Mouse (Mus musculus) erythroblast, embryonic 14.5 days (primary cell): ENCODE measurements around the gene Pgls. TPM values are rescaled to one million over a fixed set of nuclear protein-coding genes. Genes with fewer than 3 reads are reported as not detected.

ENCODE experiments used
- H3K27me3 ChIP-seq: 2 replicates; pipeline ENCODE4 v1.6.1; 2012; ENCODE audit warnings: inconsistent platforms; ENCODE audit not compliant: control insufficient read depth
- H3K36me3 ChIP-seq: 2 replicates; pipeline ENCODE4 v1.6.1; 2012; ENCODE audit warnings: mild to moderate bottlenecking, inconsistent platforms; ENCODE audit not compliant: control insufficient read depth
- H3K4me1 ChIP-seq: 2 replicates; pipeline ENCODE4 v1.6.1; 2012; ENCODE audit warnings: inconsistent platforms; ENCODE audit not compliant: control insufficient read depth
- H3K4me3 ChIP-seq: replicated peaks from 2 replicates; pipeline ENCODE3; 2012; ENCODE audit warnings: moderate library complexity, mild to moderate bottlenecking, inconsistent platforms
- H3K9me3 ChIP-seq: 2 replicates; pipeline ENCODE4 v1.6.1; 2012; ENCODE audit warnings: low read length, inconsistent platforms, mixed read lengths; ENCODE audit not compliant: control insufficient read depth
- GATA1 ChIP-seq: IDR thresholded peaks from 2 replicates; pipeline ENCODE4 v1.6.1; 2012; ENCODE audit warnings: low read length, inconsistent platforms, mixed read lengths
- TAL1 ChIP-seq: IDR thresholded peaks from 3 replicates; pipeline ENCODE4 v1.6.1; 2012; ENCODE audit warnings: low read length, inconsistent platforms, mixed read lengths
- polyA plus RNA-seq: library from polyadenylated mRNA; stranded (reverse); fragments of >175 nt; gene quantifications from 2 replicates; pipeline ENCODE4 v1.2.3, GENCODE M21; 2012

The Pgls gene
- polyA plus RNA-seq, 1 experiment = 12.5 TPM

DNA sequence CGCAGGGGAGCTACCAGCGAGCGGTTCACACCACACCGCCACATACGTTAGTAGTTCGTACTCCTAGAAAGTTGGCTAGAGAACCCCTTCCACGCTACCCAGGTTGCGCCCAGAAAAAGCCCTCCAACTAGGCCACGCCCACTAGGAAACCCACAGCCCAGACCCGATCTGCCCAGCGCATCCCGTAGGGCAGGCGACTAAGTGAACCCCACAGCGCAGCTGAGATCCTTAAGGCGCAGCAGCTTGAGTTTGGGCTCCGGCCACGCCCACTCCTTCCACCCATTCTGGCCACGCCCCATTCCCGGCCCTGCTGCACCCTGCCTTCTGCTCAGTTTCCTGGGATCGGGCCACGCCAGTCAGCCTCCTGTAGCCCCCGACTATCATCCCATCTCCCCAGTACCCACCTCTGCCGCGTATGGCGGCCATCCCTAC lies 37.8 kb downstream of the Pgls start:
- Histone ChIP-seq H3K9me3 (peaks cover 8% of the 10 kb centered on the region), H3K4me1 (peaks cover 44% of the 10 kb centered on the region)

DNA sequence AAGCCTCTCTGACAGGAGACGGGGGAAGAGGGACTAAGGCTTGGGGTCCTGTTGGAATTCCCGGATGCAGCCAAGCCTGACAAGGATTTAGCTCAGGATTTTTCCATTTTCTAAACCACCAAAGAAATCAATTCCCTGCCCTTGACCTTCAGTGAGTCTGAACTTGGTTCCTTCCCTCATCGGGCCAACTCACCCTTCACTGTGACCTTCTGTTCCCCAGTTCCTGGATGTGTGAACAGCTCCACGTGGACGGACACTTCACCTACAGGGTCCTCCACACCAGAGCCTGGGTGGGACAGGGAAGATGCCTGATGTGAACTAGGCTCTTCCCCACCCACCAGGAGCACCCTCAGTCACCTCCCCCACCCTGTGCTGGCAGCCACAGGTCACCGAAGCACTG lies 38.8 kb downstream of the Pgls start:
- no peak for TF ChIP-seq GATA1
- TF ChIP-seq TAL1 = no peak
- H3K4me3 ChIP-seq = no peak overlapping the region
- peaks cover 5% of the 10 kb centered on the region for H3K36me3 ChIP-seq
- H3K27me3 ChIP-seq = peaks cover 72% of the 10 kb centered on the region
- H3K9me3 ChIP-seq = peaks cover 8% of the 10 kb centered on the region
- H3K4me1 ChIP-seq = peaks cover 44% of the 10 kb centered on the region

More for the DNA sequence above, 37.8 kb downstream of the Pgls start:
- Histone ChIP-seq H3K27me3 (peaks cover 62% of the 10 kb centered on the region), H3K36me3 (peaks cover 13% of the 10 kb centered on the region), H3K4me3 (peak overlapping the region; percentile 62)
- TF ChIP-seq TAL1 (no peak), GATA1 (no peak)

DNA sequence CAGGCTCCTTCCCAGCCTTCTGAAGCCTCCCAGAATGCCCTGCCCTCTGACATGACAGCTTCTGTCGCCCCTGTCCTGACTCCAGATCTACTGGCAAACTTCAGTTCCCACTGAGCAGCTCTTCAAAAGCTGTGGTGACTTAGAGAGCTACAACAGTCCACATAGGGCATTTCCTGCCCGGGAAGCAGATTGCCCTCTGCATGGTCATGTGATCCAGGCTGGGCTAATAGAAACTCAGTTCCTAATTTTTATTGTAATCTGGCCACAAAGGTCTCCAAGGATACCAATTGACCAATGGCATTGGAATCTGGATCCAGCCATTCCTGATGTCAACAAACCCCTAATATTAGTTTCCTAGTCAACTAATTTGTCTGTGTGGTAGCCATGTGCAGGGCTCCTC lies 39.9 kb downstream of the Pgls start:
- Histone ChIP-seq H3K4me3 (no peak overlapping the region), H3K4me1 (peaks cover 44% of the 10 kb centered on the region), H3K9me3 (peaks cover 8% of the 10 kb centered on the region), H3K36me3 (no peaks in the 10 kb centered on the region), H3K27me3 (peaks cover 80% of the 10 kb centered on the region)
- no peak for TF ChIP-seq TAL1
- TF ChIP-seq GATA1 = no peak

DNA sequence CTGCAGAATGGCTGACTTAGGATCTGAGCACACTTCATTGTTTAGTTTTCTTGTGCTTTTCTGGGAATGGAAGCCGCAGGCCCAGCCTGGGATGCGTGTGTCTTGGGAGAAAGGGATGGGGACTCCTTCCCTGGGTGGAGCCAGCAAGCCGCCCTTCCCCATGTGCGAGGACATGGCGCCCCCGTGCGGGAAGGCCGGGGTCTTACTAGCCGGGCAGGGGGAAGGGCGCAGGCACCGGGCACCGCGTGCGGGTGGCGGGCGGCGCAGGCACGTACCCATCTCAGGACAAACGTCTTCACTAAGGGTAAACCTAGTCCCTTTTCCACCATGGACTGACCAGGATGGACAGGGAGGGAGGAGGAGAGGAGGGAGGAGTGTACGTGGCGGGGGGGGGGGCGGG lies 41.2 kb downstream of the Pgls start:
- no peak overlapping the region for H3K4me3 ChIP-seq
- H3K27me3 ChIP-seq = peaks cover 81% of the 10 kb centered on the region
- H3K36me3 ChIP-seq = no peaks in the 10 kb centered on the region
- peaks cover 8% of the 10 kb centered on the region for H3K9me3 ChIP-seq
- TF ChIP-seq TAL1 = no peak
- TF ChIP-seq GATA1 = no peak
- H3K4me1 ChIP-seq = peaks cover 42% of the 10 kb centered on the region

DNA sequence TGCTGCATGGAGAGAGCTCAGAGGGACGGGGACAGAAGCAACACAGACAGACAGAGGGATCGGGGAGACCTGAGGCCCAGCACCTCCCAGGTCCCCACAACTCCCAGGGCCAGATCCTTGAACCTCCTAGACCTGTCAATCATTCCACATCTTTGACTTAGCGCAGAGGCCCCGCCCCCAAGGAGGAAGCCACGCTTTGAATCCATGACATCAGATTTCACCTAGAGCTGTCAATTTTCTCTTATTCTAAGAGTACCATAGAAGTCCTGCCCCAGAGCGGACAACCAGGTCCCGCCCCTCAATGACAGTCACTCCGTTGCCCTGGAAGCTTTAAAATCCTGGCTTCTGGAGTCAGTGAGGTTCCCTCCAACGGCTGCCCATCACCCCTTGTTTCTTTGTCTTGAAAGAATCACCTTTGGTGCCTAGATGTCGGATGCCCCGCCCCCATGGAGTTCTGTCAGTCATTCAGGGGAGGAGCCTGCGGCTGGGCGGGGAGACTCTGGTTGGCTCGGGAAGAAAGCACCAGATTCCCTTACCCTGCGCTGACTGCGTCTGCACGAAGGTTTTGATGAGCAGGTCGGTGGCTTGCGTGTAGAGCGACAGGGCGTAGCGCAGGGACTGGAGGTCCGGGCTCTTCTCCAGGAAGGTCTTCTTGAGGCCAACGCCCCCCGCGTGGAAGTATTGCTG lies 42.1 kb downstream of the Pgls start:
- peaks cover 37% of the 10 kb centered on the region for H3K4me1 ChIP-seq
- H3K4me3 ChIP-seq = no peak overlapping the region
- no peaks in the 10 kb centered on the region for H3K36me3 ChIP-seq
- peaks cover 8% of the 10 kb centered on the region for H3K9me3 ChIP-seq
- TF ChIP-seq GATA1 = no peak
- TF ChIP-seq TAL1 = no peak
- peaks cover 73% of the 10 kb centered on the region for H3K27me3 ChIP-seq

DNA sequence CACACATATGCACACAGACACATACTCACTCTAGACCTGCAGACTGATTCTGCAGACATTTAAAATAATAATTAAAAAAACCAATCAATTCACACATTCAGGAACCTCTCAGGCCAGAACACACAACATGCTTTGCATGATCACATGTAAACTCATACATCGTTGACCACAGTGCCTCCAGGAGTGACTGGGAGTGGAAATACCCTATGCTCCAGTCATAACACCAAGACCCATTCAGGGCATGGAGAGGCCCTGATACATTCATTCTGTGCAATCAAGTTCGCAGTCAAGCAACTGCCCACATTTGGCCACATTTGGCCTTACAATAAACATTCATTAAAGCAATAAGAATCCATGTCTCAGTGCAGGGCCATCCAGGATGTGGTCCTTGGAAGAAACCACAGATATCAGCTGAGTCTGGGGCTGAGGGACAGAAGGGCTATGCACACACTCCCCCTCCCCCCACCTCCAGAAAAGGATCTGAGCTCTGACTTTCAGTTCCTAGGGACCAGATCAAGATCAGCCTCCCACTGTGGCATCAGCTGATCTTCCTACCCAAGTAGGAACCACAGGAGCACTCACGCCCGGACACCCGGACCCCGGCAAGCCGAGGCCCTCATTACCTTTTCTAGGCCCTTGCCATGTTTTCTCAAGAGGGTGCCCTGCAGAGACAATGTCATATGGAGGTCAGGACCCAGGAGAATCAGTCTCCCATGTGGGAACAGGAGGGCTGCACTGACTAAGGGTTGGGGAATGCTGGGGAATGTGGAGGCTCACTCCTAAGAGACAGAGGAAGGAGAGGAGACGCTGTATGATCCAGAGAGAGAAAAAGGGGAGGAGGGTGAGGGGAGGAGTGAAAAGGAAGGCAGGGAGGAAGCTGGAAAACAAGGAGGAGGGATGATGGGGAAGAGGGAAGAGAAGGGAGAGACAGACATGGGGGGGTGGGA lies 45.4 kb downstream of the Pgls start:
- Histone ChIP-seq H3K4me1 (peaks cover 26% of the 10 kb centered on the region), H3K9me3 (no peaks in the 10 kb centered on the region; the same call in 1 of the 2 replicates), H3K36me3 (no peaks in the 10 kb centered on the region), H3K27me3 (peaks cover 45% of the 10 kb centered on the region), H3K4me3 (no peak overlapping the region)
- TF ChIP-seq TAL1 (no peak), GATA1 (no peak)

DNA sequence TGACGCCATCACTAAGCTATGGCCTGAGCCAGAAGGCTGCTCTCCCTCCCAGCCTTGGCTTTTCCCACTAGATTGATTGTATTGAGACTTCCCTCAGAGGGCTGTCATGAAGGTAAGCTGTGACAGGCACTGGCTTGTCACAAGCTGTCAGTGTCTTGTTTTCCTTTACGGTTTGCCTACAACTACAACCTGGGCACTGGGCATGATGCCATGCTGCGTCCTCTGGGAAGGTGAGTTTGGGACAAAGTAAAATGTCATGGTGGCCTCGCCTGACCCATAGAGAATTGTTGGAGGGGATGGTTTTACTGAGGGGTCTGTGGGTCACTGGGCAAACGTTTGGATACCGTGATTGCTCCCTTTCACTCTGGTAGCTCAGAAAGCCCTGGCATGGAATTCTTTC lies 46.3 kb downstream of the Pgls start:
- peaks cover 36% of the 10 kb centered on the region for H3K27me3 ChIP-seq
- H3K4me1 ChIP-seq = peaks cover 18% of the 10 kb centered on the region
- TF ChIP-seq GATA1 (no peak), TAL1 (no peak)
- H3K9me3 ChIP-seq = no peaks in the 10 kb centered on the region
- H3K4me3 ChIP-seq = no peak overlapping the region
- H3K36me3 ChIP-seq = no peaks in the 10 kb centered on the region

DNA sequence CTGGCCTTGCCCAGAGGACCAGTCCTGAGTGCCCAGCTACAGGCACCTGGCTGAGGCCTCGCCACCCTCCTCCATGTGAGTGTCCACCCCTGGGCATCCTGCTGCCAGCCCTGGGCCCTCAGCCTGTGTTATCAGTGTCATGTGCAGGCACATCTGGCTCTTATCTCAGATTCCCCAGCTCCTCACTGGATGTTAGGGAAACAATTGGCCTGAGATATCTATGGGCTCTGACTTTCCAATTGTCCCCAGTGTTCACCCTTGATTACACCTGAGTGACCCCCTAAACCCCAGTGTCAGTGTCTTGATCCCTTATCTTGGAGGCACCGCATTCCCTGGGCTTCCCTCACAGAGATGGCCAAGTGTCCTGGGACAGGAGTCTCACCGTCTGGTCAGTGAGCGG lies 47.3 kb downstream of the Pgls start:
- H3K36me3 ChIP-seq = no peaks in the 10 kb centered on the region
- H3K27me3 ChIP-seq = peaks cover 26% of the 10 kb centered on the region
- H3K9me3 ChIP-seq = no peaks in the 10 kb centered on the region
- no peak overlapping the region for H3K4me3 ChIP-seq
- TF ChIP-seq GATA1 = no peak
- TF ChIP-seq TAL1 = no peak
- H3K4me1 ChIP-seq = peaks cover 9% of the 10 kb centered on the region

DNA sequence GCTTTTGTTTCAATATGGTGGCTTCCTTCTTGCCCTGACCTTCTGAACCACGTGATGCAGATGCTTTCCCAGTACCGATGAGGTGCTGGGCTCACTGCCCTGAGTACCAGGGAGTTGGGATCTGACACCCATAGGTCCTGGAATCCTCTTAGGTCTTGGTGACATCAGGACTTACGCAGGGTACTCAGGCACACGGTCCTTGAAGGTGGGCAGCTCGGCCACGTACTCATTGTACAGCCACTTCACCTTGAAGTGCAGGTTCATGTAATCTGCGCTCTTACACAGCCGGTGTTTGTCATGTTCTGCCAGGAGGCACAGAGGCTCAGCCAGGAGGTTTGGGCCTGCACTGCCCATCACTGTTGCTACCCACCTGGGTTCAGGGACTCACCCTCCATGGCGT lies 53.5 kb downstream of the Pgls start:
- no peak overlapping the region for H3K4me3 ChIP-seq
- no peaks in the 10 kb centered on the region for H3K9me3 ChIP-seq
- no peak for TF ChIP-seq TAL1
- no peak for TF ChIP-seq GATA1
- 0 out of 2 replicates have a peak, but pooled peaks cover 2% of the 10 kb centered on the region for H3K27me3 ChIP-seq
- no peaks in the 10 kb centered on the region for H3K4me1 ChIP-seq
- H3K36me3 ChIP-seq = no peaks in the 10 kb centered on the region

Other genes with a start within 250 kb of the Pgls start
- gene Use1, start 225.3 kb upstream of the Pgls start, polyA plus RNA-seq = 16.3 and 17.0 TPM in 2 replicates
- gene Ocel1, start 220.9 kb upstream of the Pgls start, polyA plus RNA-seq = 6.6 and 7.5 TPM in 2 replicates
- gene Nr2f6, start 210.2 kb upstream of the Pgls start, polyA plus RNA-seq = 0.41 and 0.60 TPM in 2 replicates
- 0.03 and 0.10 TPM in 2 replicates for gene Ushbp1, start 196.4 kb upstream of the Pgls start, polyA plus RNA-seq
- 15.4 and 18.1 TPM in 2 replicates for gene Babam1, start 195.3 kb upstream of the Pgls start, polyA plus RNA-seq
- 17.4 and 17.5 TPM in 2 replicates for gene Ankle1, start 186.2 kb upstream of the Pgls start, polyA plus RNA-seq
- 3.9 and 4.7 TPM in 2 replicates for gene Abhd8, start 128.5 kb upstream of the Pgls start, polyA plus RNA-seq
- 18.9 and 20.4 TPM in 2 replicates for gene Mrpl34, start 127.2 kb upstream of the Pgls start, polyA plus RNA-seq
- gene Dda1, start 123.0 kb upstream of the Pgls start, polyA plus RNA-seq = 41.0 and 42.3 TPM in 2 replicates
- gene Ano8, start 106.2 kb upstream of the Pgls start, polyA plus RNA-seq = 0.09 and 0.20 TPM in 2 replicates
- gene Gtpbp3, start 104.1 kb upstream of the Pgls start, polyA plus RNA-seq = 1.2 and 1.4 TPM in 2 replicates
- 0.18 and 0.30 TPM in 2 replicates for gene Plvap, start 80.4 kb upstream of the Pgls start, polyA plus RNA-seq
- 0.02 TPM in 1 of 2 replicates, not detected in the other for gene Ccdc194, start 66.5 kb upstream of the Pgls start, polyA plus RNA-seq
- gene Bst2, start 54.7 kb upstream of the Pgls start, polyA plus RNA-seq = 0.21 and 0.72 TPM in 2 replicates
- gene Mvb12a, start 49.3 kb upstream of the Pgls start, polyA plus RNA-seq = 2.9 and 3.6 TPM in 2 replicates
- gene Tmem221, start 33.3 kb upstream of the Pgls start, polyA plus RNA-seq = not detected in 2 replicates
- not detected in 2 replicates for gene Nxnl1, start 25.6 kb upstream of the Pgls start, polyA plus RNA-seq
- gene Slc27a1, start 23.3 kb upstream of the Pgls start, polyA plus RNA-seq = 0.02 and 0.03 TPM in 2 replicates
- 0.10 and 0.13 TPM in 2 replicates for gene Fam129c, start 5.5 kb downstream of the Pgls start, polyA plus RNA-seq
- gene Colgalt1, start 18.8 kb downstream of the Pgls start, polyA plus RNA-seq = 0.41 and 0.72 TPM in 2 replicates
- 0.01 TPM in 1 of 2 replicates, not detected in the other for gene Unc13a, start 79.6 kb downstream of the Pgls start, polyA plus RNA-seq
- gene Jak3, start 84.1 kb downstream of the Pgls start, polyA plus RNA-seq = 1.5 TPM in 2 replicates
- gene Insl3, start 97.0 kb downstream of the Pgls start, polyA plus RNA-seq = 0.36 and 0.75 TPM in 2 replicates
- 3.4 and 3.7 TPM in 2 replicates for gene B3gnt3, start 109.6 kb downstream of the Pgls start, polyA plus RNA-seq
- 14.2 and 14.6 TPM in 2 replicates for gene Fcho1, start 133.5 kb downstream of the Pgls start, polyA plus RNA-seq